Comparison of ENCODE assay signal across 8 mouse cellular contexts in genomic region chr3:90323119-90323518, GRCm38 (mm10). TPM values are rescaled to one million over a fixed set of nuclear protein-coding genes. Genes with fewer than 3 reads are reported as not detected.
A peak's percentile ranks its signal among the peaks of the same experiment; 100 is the strongest.
DNase-seq lines count a peak whose midpoint lies in the region; ATAC-seq and TF ChIP-seq lines count a peak whose summit lies in the region.

No protein-coding gene starts in this region.

- peaks cover 9% of the 10 kb centered on the region; the same call in 1 of the 2 replicates for H3K4me1 ChIP-seq in intestine, embryonic 15.5 days (replicated peaks)

- peak; percentile 82 for DNase-seq in adrenal gland, postnatal 10 days
- DNase-seq in cerebellum, postnatal 36 days, result peak; percentile 72 to 73
- DNase-seq in gastrocnemius, postnatal 14 days, result peak; percentile 68
- DNase-seq in left cerebral cortex, adult 2 months (ENCODE audit: extremely low spot score in 1 of 2, low spot score in 2 of 2), result peak; percentile 61 to 66
- DNase-seq in mesoderm, embryonic 11.5 days (ENCODE audit: low read depth, low spot score), result peak; percentile 64
- peak; percentile 21 for DNase-seq in spleen, adult 12 weeks (ENCODE audit: low spot score)

- no peak for TF ChIP-seq CTCF in left cerebral cortex, adult 2 months (IDR thresholded peaks at IDR 0.05)

- intact Hi-C loops in gastrocnemius, postnatal 14 days (cut with DNase I; ENCODE audit: low total_unique reads), result no loop called here
- intact Hi-C loops in left cerebral cortex, adult 2 months (cut with DNase I), result no loop called here

- no peaks in the 10 kb centered on the region for H3K27me3 ChIP-seq in intestine, embryonic 15.5 days (replicated peaks)

- no peak overlapping the region for H3K27ac ChIP-seq in intestine, embryonic 15.5 days
- peak overlapping the region; percentile 42; the same call in 1 of the 2 replicates for H3K27ac ChIP-seq in left cerebral cortex, adult 2 months

- H3K9me3 ChIP-seq in intestine, embryonic 15.5 days, result no peaks in the 10 kb centered on the region

- H3K4me2 ChIP-seq in intestine, embryonic 15.5 days (replicated peaks), result peak overlapping the region; percentile 31; the same call in 1 of the 2 replicates

- no peak overlapping the region for H3K9ac ChIP-seq in intestine, embryonic 15.5 days

- H3K36me3 ChIP-seq in intestine, embryonic 15.5 days, result no peaks in the 10 kb centered on the region

- peak; percentile 89 for ATAC-seq in intestine, embryonic 15.5 days
- no peak for ATAC-seq in inflammation-experienced regulatory T-cells, adult 6 months

- no peak overlapping the region for H3K4me3 ChIP-seq in intestine, embryonic 15.5 days (replicated peaks)
- H3K4me3 ChIP-seq in left cerebral cortex, adult 2 months, result no peak overlapping the region

- 9% methylated on average over 5 of the region's 5 CpGs for WGBS in intestine, embryonic 15.5 days

RNA-seq across cellular contexts. Expression of gene Gatad2b, which starts 30.1 kb away (rescaled TPM):
- 10 to 100 TPM; 55.5 to 65.9 TPM for total RNA-seq in adrenal gland, postnatal 10 days (2021)
- total RNA-seq in gastrocnemius, postnatal 14 days (2021), result 10 to 100 TPM; 41.5 to 43.2 TPM
- 9.0 and 9.7 TPM in 2 replicates for polyA plus RNA-seq in intestine, embryonic 15.5 days (2015; fragmentation: Nextera tagmentation; extraction: Ambion mirVana)
- 100 to 1,000 TPM in 1 of 2 experiments, 10 to 100 TPM in 1; 93.5 to 103 TPM for total RNA-seq in left cerebral cortex, adult 2 months (2021)
- 10 to 100 TPM; 14.9 to 34.0 (median 28.3) TPM for polyA plus RNA-seq in inflammation-experienced regulatory T-cells, adult 6 months (2017; shearing (Covaris generic))

RNA-seq across cellular contexts. Expression of gene Dennd4b, which starts 58.1 kb away (rescaled TPM):
- total RNA-seq in adrenal gland, postnatal 10 days (2021), result 10 to 100 TPM in 1 of 2 experiments, 1 to 10 TPM in 1; 8.5 to 17.0 TPM
- total RNA-seq in gastrocnemius, postnatal 14 days (2021), result 10 to 100 TPM; 44.8 to 45.3 TPM
- 2.3 and 3.9 TPM in 2 replicates for polyA plus RNA-seq in intestine, embryonic 15.5 days (2015; fragmentation: Nextera tagmentation; extraction: Ambion mirVana)
- total RNA-seq in left cerebral cortex, adult 2 months (2021), result 10 to 100 TPM; 35.0 to 36.7 TPM
- polyA plus RNA-seq in inflammation-experienced regulatory T-cells, adult 6 months (2017; shearing (Covaris generic)), result 10 to 100 TPM; 19.6 to 25.8 (median 24.2) TPM

Comparison
In these comparisons a context has a peak if more than half of its experiments do, and no peak if none do; other contexts are left out.
1. DNase-seq: peak in every context shown above with its lines; median percentile 82 in adrenal gland, postnatal 10 days; 72 in cerebellum, postnatal 36 days; 68 in gastrocnemius, postnatal 14 days; 64 in mesoderm, embryonic 11.5 days; 64 in left cerebral cortex, adult 2 months; 21 in spleen, adult 12 weeks.